Mouse (Mus musculus): ENCODE data around the gene Myod1. TPM values are rescaled to one million over a fixed set of nuclear protein-coding genes. Genes with fewer than 3 reads are reported as not detected.

Myod1 gene
- not detected for polyA plus RNA-seq (2017; shearing (Covaris generic))

GRCm38 (mm10) chr7:46376172-46377007 is at the start of gene Myod1:
Gene Myod1 (plus strand): TSS chr7:46376474.

GRCm38 (mm10) chr7:46396231-46396927 is 20.1 kb downstream of the Myod1 start, which contains the start of gene Kcnc1:
Gene Kcnc1 (plus strand): TSS chr7:46396497.

Other genes with a start within 250 kb of the Myod1 start
- gene Abcc8, start 196.4 kb upstream of the Myod1 start, polyA plus RNA-seq (2017; shearing (Covaris generic)): not detected
- gene Ush1c, start 138.0 kb upstream of the Myod1 start, polyA plus RNA-seq (2017; shearing (Covaris generic)): not detected
- gene Otog, start 135.5 kb upstream of the Myod1 start, polyA plus RNA-seq (2017; shearing (Covaris generic)): not detected
- 0.36 TPM for gene Kcnc1, start 20.0 kb downstream of the Myod1 start, polyA plus RNA-seq (2017; shearing (Covaris generic))